ENCODE assay signal across 8 mouse cellular contexts in genomic region chr2:166805250-166806172, GRCm38 (mm10). TPM values are rescaled to one million over a fixed set of nuclear protein-coding genes. Genes with fewer than 3 reads are reported as not detected.
DNase-seq lines count a peak whose midpoint lies in the region; ATAC-seq and TF ChIP-seq lines count a peak whose summit lies in the region.

TSS of gene Arfgef2 (plus strand) at chr2:166805588.

- peak; percentile 92 for ATAC-seq in activated CD4-positive, CD25-positive, alpha-beta regulatory T cell, adult 4 months
- ATAC-seq in hindbrain, postnatal 0 days = peak; percentile 92

- DNase-seq in gastrocnemius, adult 8-10 months (ENCODE audit: low spot score in 2 of 2) = peak; percentile 81 to 88
- peak; percentile 94 for DNase-seq in hindbrain, postnatal 0 days (ENCODE audit: low spot score)
- DNase-seq in left cerebral cortex, adult 2 months (ENCODE audit: extremely low spot score in 1 of 2, low spot score in 2 of 2) = peak; percentile 87 to 89
- peak; percentile 84 for DNase-seq in retina, postnatal 7 days (ENCODE audit: low read depth, low spot score)
- peak; percentile 78 to 81 for DNase-seq in urinary bladder, adult 18-20 months (ENCODE audit: low spot score in 2 of 2)

- no peaks in the 10 kb centered on the region for H3K27me3 ChIP-seq in hindbrain, postnatal 0 days (ENCODE audit: insufficient read depth, low read length)

- under 1% methylated on average over 52 of the region's 76 CpGs for WGBS in hindbrain, postnatal 0 days
- WGBS in macrophage (ENCODE audit: missing documents) = under 1% methylated on average over 65 of the region's 76 CpGs

- intact Hi-C loops in left cerebral cortex, adult 2 months (cut with DNase I) = no loop called here

- no peaks in the 10 kb centered on the region for H3K9me3 ChIP-seq in hindbrain, postnatal 0 days (ENCODE audit: low read length)

- TF ChIP-seq CTCF in cortical plate, adult 2 months (IDR thresholded peaks at IDR 0.05; ENCODE audit: extremely low read depth, insufficient read depth, low read length) = no peak
- no peak for TF ChIP-seq CTCF in hindbrain, postnatal 0 days (IDR thresholded peaks at IDR 0.05; ENCODE audit: low read depth)
- TF ChIP-seq CTCF in left cerebral cortex, adult 2 months (IDR thresholded peaks at IDR 0.05) = no peak

- peaks cover 48% of the 10 kb centered on the region for H3K79me2 ChIP-seq in macrophage (ENCODE audit: inconsistent target)

- peak within 1 kb of the TSS; percentile 86 for H3K4me2 ChIP-seq in hindbrain, postnatal 0 days (ENCODE audit: low read depth, low read length)

- peak within 1 kb of the TSS; percentile 97 for H3K4me3 ChIP-seq in cortical plate, adult 2 months (ENCODE audit: insufficient read depth, low read length)
- peak within 1 kb of the TSS; percentile 62 for H3K4me3 ChIP-seq in hindbrain, postnatal 0 days (ENCODE audit: low read length)
- H3K4me3 ChIP-seq in left cerebral cortex, adult 2 months = peak within 1 kb of the TSS; percentile 61
- H3K4me3 ChIP-seq in macrophage (ENCODE audit: inconsistent target) = peak within 1 kb of the TSS; percentile 91

- H3K27ac ChIP-seq in cortical plate, adult 2 months (ENCODE audit: insufficient read depth, low read length) = peak within 1 kb of the TSS; percentile 79
- peak within 1 kb of the TSS; percentile 71 for H3K27ac ChIP-seq in hindbrain, postnatal 0 days
- peak within 1 kb of the TSS; percentile 89 for H3K27ac ChIP-seq in left cerebral cortex, adult 2 months
- H3K27ac ChIP-seq in macrophage = peak within 1 kb of the TSS; percentile 63

- peaks cover 4% of the 10 kb centered on the region for H3K4me1 ChIP-seq in cortical plate, adult 2 months (ENCODE audit: control insufficient read depth, insufficient read depth, low read length)
- no peaks in the 10 kb centered on the region for H3K4me1 ChIP-seq in hindbrain, postnatal 0 days (ENCODE audit: insufficient read depth, low read length)

- TF ChIP-seq POLR2A in cortical plate, adult 2 months (IDR thresholded peaks at IDR 0.05; ENCODE audit: extremely low read depth, insufficient read depth, low read length) = peak; percentile 72; the same call in 1 of the 2 replicates

- peak within 1 kb of the TSS; percentile 84 for H3K9ac ChIP-seq in hindbrain, postnatal 0 days (replicated peaks; ENCODE audit: low read length)

- no peaks in the 10 kb centered on the region for H3K36me3 ChIP-seq in hindbrain, postnatal 0 days (ENCODE audit: insufficient read depth, low read length)
- no peaks in the 10 kb centered on the region for H3K36me3 ChIP-seq in macrophage (ENCODE audit: inconsistent target)

RNA-seq across cellular contexts. Expression of gene Arfgef2, which starts in this region (rescaled TPM):
- 1 to 10 TPM; 2.9 TPM for polyA plus RNA-seq in activated CD4-positive, CD25-positive, alpha-beta regulatory T cell, adult 4 months (2017; shearing (Covaris generic))
- polyA plus RNA-seq in cortical plate, adult 2 months (2012; rRNA removed) = 22.9 and 24.3 TPM in 2 replicates
- total RNA-seq in gastrocnemius, adult 8-10 months (2022) = 10 to 100 TPM; 24.6 to 34.7 (median 25.8) TPM
- 23.4 and 26.3 TPM in 2 replicates for total RNA-seq in hindbrain, postnatal 0 days (2014; rRNA removed)
- 3.5 and 4.6 TPM in 2 replicates for polyA plus RNA-seq in hindbrain, postnatal 0 days (2015; fragmentation: Nextera tagmentation; extraction: Ambion mirVana)
- 10 to 100 TPM; 62.3 to 66.2 TPM for total RNA-seq in left cerebral cortex, adult 2 months (2021)
- 100 to 1,000 TPM in 4 of 26 experiments, 10 to 100 TPM in 22; 30.9 to 123 (median 73.2) TPM for total RNA-seq in macrophage (2018; cell fraction: chromatin; rRNA removed)
- total RNA-seq in macrophage (2018; cell fraction: cytosol; rRNA removed) = 10 to 100 TPM; 25.2 to 53.8 (median 41.7) TPM
- 10 to 100 TPM; 30.8 to 82.6 (median 58.2) TPM for total RNA-seq in macrophage (2018; cell fraction: nucleus; rRNA removed)
- 27.8 to 30.3 TPM (median 28.9 TPM) in 3 replicates for polyA plus RNA-seq in macrophage (2018)

Comparison
In these comparisons a context has a peak if more than half of its experiments do, and no peak if none do; other contexts are left out.
1. Peak in every context shown above with its lines: DNase-seq, ATAC-seq, H3K4me3 ChIP-seq and H3K27ac ChIP-seq.